Mouse (Mus musculus): ENCODE data around the gene Phf7.

Gene Phf7

DNA sequence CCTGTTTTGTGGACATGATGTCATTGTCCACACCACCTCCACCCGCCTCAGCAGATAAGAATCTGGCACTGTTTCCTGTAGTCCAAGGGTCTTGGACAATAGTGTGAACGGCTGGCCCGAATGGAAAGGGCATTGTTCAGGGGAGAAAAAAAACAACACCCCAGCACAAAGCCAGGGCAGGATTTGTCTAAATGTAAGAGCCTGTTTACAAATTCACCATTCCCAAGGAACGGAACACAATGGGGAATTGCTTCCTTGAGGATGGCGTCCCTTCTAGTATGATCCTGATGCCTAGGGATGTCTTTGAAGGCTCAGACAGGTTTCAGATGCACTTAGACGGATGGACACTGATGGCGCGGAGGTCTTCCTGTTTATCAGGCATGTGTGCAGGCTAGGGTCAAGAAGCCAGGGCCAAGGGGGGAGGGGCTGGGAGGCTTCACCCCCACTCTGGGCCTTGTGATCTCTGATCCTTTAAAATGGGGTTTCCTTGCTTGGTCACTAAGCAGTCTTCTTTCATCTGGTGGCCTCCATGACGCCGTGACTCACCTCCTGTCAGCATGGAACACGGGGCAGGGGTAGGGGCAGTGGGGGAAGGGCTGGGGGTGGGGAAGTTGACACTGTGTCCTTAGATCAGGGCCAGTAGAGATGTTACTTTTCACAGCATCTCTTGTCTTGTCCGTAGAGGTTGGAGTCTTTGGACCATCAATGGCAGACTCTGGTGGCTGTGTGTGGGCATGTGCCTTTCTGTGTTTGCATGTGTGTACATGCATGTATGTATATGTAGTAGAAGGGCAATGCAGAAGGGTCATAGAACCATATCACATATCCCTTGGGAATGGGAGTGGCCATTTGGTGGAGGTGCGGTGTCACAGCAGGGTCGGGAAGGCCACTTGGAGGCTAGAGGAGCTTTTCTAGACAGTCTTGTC is 17.8 kb downstream of the Phf7 start:
- no peak for ATAC-seq (ENCODE audit: low TSS enrichment)

DNA sequence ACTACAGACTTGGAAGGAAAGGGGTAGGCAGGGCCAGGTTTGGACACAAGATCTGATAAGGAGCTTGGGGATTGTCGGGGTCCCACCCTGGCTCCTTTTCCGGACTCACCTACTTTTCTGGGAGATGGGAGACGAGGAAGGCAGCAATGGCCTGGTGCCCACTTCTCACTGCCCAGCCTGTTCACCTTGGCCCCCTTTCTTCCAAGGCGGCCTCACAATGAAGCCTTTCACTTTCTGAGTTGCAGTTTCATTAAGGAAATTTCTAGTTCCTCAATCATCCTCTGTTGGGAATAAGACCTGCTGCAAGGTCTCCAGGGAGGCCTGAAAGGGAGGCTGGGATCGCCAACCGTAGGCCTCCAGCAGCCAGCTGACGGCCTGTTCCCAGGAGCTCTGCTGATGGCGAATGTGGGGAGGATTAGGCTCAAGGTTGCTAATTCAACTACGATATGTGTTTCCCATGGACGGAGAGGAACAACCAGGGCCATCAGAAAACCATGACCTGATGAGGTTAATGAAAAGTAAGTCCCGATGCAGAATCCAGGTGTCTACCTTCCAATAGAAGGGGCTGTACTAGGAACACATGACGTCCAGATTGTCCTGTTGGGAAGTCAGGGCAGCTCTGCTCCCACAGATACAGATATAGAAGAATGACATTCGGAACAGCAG is 18.6 kb downstream of the Phf7 start:
- no peak for ATAC-seq (ENCODE audit: low TSS enrichment)

DNA sequence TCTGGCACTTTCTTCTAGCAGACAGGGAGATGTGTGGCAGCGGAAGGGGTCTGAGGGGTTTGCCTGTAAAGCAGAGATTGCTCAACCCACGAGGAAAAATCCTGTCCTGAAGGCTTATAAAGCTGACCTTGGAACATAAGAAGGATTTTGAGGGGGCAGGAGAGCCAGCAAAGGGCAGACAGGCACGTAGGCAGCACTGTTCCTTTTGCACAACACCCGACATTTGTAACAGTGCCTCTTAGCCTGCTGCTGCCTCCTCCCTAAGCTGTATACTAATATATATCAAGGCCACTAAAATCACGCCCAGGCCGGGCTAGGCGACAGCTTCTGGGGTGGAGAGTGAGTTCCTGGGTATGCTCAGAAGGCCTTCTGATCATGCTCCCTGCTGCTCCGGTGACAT is 20.7 kb downstream of the Phf7 start:
- ATAC-seq (ENCODE audit: low TSS enrichment): no peak

DNA sequence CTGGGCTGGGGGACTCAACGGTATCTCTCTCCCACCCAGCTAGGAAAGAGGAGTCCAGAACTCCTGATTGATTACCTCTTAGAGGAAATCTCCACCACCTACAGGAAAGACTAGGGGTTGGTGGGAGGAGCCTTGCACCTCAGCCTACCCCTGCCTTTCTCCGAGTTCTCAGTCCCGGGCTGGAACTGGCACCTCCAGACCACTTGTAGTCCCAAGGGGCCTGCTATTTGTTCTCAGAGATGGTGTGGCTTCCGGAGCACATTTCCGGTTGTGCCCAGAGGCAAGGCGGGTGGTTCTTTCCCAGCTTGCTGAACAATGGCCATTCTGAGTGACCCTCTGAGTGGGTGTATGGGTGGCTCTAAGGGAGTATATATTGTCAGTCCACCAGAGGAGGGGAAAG is 22.9 kb downstream of the Phf7 start:
- no peak for ATAC-seq (ENCODE audit: low TSS enrichment)

DNA sequence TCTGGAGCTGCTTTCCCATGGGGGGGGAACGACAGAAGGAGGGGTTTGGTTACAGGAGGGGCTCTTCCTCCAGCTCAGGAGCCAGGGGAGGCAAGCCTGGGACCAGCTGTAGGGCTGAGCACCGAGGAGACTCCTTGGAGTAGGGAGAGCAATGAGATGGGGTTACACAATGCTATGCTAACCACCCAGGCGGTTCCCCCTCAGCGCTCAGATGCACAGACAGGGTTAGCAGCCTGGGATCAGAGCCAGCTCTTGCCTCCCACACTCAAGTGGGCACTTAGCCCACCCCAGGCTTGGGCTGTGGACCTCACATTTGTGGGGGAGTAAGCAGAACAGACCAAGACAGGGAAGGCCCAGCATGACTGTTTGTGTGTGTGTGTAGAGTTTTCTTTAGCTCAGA is 24.1 kb downstream of the Phf7 start:
- ATAC-seq (ENCODE audit: low TSS enrichment): peak; percentile 88

DNA sequence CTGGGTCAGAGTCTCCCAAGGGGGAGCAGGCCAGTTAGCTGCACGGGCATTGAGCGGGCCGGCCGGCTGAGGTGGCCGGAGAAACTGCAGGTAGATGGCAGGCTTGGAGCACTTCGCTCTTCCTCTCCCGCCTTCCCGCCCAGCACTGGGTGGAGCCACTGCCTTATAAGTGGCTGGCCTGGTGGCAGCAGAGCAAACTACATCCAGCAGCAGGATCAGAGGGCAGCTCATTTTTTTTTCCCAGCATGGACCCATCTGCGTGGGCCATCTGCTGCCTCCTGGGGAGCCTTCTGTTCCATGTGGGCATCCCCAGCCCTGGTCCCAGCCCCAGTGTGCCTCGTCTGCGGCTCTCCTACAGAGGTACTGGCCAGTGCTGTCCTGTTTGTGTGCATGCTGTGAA is 33.5 kb downstream of the Phf7 start, which contains the start of gene Sema3g:
TSS of gene Sema3g (plus strand) at position 195 of the 400 bp plus-strand sequence.
- ATAC-seq (ENCODE audit: low TSS enrichment): no peak

DNA sequence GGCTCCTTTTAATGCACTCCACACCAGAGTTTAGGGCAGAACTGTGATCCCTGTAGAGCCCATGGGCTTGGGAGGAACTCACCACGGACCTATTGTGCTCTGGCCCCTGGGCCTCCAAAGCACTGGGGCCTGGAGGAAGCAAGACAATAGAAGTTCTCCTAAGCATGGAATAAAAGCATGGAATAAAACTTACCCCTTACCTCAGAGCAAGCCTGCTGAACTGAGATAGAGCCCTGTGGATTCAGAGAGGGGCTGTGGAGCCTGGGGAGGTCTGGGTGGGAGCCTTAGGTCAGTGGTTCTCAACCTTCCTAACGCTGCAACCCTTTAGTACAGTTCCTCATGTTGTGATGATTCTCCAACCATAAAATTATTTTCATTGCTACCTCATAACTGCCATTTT is 34.3 kb downstream of the Phf7 start, which contains the start of gene Nisch:
TSS of gene Nisch (minus strand) at position 101 of the 400 bp plus-strand sequence.
- no peak for ATAC-seq (ENCODE audit: low TSS enrichment)

DNA sequence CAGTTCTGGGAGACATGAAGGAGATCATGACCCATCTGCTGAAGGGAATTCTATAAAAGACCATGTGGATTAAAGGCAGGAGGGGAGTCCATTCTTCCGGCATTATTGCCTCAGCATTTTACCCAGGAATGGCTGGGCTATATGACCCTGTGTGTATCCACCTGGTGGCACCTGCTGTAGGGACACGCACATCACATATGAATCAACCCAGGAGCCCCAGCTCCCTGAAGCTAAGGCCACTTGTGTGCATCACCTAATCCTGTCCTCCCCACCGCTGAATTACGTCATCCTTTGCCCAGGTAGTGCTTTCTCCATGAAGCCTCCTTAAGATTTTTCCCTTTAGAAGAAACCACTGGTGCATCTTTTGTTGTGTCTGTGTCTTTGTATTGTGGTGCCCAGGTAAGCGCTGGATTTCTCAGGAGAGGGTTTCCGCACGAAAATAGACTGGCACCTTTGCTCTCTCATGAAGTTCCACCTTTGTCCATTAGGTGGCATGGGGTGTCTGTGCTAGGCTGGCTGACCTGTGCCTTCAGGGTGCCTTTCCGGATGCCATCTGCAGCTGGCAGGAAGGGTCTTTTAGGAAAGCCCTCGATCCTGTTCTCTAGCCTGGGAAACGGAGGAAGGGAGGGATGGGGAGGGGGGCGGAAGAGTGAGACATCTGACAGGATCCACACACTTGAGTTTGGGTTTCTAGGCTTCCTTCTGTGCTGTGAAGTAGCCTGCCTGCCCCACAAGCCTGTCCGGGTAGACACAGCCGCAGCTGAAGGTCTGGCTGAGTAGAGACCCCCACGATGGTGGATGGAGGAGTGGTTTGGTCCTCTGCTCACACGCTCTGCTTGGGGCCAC is 35.7 kb downstream of the Phf7 start:
- peak; percentile 75 for ATAC-seq (ENCODE audit: low TSS enrichment)

DNA sequence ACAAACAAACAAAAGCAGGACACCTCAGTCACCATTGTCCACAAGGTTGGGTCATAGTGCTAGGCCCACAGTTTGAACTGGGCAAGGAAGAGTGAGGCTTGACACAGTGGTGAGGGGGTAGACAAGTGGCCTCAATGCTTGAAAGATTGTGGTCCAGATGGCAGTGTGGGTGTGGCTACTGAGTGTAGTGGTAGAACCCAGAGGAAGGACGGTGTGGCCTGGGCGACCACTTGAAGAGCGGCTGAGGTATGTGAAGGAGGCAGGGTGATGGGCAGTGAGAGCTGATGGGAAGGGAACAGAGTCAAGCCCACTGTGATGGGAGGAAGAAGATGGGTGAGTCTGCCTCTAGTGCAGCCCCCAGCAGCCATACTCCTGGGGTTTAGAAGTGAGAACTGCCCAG is 36.4 kb downstream of the Phf7 start:
- no peak for ATAC-seq (ENCODE audit: low TSS enrichment)

DNA sequence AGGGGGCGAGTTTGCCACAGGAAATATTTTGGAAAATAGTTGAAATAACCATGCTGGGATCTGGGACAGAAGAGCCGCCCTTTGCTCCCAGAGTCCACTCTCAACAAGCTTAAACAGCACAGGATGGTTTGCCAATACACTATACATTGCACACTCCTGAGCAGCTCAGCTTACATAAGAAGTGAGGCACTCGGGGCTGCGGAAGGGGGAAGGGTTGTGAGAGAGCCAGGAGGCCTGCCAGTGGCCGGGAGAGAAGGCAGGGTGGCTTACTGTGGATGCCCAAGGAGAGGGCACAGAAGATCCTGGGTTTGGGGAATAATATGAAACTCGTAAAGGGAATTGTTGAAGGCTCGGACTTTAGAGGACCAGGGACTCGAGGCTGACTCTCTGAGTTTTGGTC is 37.2 kb downstream of the Phf7 start:
- no peak for ATAC-seq (ENCODE audit: low TSS enrichment)

DNA sequence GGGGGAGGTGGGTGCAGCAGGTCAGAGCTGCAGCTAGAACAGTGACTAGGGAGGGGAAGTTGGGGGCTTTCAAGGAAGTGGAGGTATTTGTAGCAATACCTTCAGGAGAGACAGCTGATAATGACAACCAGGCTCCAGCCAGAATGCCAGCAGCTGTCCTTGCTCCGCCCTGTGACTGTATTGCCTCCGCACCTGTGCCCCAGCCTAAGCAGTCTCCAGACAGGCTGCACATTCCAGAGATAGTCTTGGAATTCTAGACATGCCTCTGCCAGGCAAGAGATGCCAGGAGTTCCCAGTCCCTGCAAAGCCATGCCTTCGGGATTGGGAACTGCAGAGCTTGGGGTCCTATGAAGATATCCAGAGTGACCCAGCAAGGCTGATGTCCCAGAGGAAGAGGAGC is 38.6 kb downstream of the Phf7 start:
- no peak for ATAC-seq (ENCODE audit: low TSS enrichment)

DNA sequence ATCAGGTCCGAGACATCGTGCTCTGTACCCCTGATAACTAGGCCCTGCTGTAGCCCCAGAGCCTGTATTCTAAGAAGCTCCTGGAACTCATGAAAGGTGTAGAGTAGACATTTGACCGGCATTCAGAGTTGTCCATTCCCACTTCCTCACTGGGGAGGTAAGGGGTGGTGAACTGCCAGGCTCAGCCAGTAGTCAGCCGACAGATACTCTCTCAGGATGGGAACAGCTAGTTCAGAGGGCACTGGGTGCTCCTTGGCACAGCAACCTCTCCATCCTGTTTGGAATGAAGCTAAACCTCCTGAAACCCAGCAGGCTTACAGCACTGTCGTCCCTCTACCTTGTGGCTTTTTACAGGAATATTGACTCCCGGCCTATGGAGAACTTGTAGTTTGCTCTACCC is 39.3 kb downstream of the Phf7 start:
- ATAC-seq (ENCODE audit: low TSS enrichment): no peak

DNA sequence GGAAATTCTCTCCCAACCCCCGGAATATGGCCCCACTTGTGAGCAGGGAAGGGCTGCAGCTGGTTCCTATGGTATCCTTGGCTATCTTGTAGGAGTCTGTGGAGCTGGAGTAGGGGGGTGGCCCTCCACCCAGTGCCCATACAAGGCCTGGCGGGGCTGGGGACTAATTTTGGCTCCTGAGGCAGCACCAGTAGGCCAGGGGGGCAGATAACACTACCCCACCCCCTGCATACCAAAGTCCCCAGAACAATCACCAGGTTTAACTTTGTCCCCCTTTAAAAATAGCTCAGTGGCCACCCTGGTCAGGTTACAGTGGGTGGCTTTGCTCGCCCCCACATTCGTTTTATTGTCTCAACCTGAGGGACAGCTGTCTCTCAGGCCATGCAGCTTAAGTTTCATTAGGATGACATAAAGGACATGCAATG is 42.0 kb downstream of the Phf7 start:
- no peak for ATAC-seq (ENCODE audit: low TSS enrichment)

DNA sequence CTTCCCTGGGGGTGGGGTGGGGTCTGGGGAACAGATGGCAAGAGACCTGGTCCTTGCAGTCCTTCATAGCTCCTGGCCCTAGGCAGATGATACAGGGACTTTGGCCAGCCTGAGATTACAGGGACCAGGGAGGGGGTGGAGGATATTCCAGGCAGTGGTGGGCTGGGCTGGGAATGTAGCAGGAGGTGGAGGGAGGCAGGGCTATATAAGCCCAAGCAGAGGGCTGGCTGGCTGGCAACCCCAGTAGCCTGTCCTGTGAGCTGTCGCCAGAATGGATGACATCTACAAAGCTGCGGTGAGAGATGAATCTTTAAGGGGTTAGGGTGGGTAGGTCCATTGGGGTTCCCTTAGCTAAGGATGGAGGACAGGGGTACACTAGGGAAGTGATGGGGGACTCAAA is 43.0 kb downstream of the Phf7 start, which contains the start of gene Tnnc1:
TSS of gene Tnnc1 (plus strand) at position 229 of the 400 bp plus-strand sequence.
- ATAC-seq (ENCODE audit: low TSS enrichment): no peak

DNA sequence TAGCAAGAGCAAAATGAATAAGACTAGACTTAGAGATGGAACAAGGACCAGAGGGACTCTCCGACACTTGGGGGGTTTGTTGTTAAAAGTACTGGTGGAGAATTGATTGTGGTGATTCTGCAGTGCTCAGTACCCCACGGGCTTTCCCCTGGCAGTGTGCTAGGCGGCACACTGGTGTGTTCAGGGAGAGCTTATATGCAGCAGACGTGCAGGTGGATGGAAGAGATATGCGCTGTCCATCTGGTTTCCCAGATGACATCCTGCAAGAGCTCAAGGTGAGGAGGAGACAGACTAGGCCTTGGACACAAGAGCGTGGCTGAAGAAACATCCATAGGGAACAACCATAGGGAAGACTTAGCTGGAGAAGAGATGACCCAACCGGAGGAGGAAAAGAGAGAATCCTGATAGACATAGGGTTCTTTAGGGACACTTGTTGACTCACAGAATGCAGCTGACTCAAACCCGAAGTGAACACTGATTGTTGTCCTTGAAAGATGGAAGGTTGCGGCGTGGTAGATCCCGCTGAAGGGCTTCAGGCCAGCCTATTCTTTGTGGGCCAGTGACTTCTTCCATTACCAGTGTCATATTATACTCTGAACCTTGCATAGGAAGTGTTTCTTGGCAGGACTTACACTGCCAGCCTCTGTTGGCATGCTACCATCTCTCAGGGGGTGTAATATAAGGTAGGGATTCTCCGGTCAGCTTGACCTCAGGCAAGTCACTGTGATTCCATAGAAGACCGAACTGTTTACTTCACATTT is 43.9 kb downstream of the Phf7 start:
- ATAC-seq (ENCODE audit: low TSS enrichment): peak; percentile 43

DNA sequence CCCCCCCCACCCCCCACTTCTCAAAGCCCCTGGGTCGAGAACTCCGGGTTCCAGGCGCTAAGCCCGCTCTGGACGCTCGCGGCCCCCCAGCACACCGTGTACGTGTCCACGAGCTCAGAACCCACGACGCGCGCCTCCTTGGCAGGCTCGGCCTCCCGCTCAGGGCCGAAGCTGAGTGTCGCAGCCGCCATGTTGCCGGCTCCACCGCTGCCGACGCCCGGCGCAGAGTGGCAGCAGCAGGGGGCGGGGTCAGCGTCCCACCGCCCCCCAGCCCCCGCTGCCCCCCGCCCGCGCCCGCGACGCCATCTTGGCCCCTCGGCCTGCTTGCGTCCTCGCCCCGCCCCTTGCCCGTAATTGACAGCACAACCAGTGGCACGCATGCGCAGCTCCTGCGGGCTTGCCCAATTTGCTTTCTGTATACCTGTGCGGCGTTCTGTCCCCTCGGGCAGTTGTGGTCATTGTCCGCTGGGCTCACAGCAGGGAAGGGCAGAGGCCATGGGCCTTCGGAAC is 44.6 kb downstream of the Phf7 start:
- peak; percentile 56 for ATAC-seq (ENCODE audit: low TSS enrichment)

DNA sequence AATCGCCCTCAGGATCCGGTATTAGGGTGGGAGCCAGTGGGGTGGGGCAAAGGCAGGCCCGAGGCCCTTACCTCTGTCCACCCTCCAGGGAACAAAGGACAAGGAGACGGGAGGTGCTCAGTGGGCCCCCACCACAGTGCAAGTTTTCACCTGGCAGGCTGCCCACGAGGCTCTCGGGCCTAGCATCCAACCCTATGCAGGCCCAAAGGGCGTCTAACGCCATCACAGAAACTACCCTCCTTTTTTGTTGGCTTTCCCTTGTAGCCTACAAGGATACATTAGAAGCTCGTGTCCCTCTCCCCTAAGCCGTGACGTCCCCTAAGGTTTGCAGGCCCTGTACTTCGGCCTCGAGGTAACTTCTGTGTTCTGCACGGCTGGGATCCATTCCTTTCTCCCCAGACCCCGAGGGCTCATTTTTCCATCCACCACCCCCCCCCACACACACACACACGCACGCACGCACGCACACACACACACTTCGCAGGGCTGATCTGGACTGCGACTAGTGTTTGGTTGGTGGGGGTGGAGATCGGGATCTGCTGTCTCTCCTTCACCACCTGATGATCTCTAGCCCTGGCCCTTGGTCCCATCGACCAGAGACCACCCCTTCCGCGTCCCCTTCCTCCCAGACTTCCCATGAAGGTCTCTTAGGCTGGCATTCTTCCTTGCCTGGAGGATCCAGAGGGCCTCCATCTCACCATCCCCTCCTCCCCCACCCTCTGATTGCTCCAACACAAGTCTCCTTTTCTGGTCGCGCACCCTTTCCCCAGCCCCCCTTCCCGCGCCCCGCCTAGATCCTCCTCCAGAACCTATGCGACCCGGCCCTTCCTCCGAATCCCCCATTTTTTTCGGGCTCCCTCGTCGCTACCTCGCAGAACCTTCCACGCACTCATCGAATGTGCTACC is 45.3 kb downstream of the Phf7 start:
- ATAC-seq (ENCODE audit: low TSS enrichment): peak; percentile 2; the same call in 1 of the 2 replicates

DNA sequence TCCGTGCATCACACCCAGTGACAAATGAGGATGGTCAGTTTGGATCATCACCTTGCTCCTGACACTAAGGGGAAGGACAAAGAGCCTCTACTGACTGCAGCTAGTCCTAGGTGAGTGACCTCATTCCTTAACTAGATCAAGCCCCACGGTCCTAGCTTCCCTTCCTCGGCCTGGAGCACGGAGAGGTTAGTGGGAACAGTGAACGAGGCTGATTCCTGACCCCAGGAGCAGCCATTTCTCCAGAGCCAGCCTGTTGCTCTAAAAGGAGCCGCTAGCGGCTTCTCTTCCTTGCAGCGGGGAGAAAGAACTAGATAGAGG is 45.9 kb downstream of the Phf7 start:
- no peak for ATAC-seq (ENCODE audit: low TSS enrichment)

DNA sequence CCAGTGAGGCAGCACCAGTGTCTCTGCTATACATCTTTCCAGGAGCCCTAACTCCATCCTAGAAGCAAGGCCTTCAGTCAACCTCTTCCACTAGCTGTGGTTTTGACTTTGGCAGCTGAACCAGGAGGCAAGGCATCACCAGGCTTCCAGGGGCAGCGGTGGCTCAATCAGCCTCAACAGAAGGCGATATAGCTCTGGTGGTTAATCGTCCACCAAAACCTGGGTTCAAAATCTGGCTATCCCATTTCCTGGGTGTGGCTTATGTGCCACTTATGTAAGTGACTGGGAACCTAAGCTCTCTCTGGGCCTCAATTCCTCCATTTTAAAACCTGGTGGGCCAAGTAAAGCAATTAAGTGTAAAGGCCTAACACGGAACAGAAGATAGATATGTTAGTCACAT is 46.3 kb downstream of the Phf7 start:
- no peak for ATAC-seq (ENCODE audit: low TSS enrichment)

DNA sequence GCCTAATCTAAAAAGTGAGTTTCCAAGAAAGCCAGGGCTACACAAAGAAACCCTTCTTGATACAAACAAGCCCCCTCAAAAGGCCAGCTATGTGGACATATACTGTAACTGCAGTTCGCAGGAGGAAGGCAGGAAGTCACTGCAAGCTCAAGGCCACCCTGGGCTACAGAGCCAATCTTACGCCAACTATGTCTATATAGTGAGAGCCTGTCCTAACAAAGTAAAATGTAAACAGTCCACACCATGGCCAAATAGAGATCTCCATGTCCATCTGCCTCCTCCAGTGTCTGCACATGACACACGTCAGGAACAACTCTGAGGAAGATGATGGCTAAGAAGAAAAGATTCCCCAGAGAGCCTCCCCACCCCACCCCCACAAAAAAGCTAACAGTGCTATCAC is 51.1 kb downstream of the Phf7 start:
- ATAC-seq (ENCODE audit: low TSS enrichment): no peak

Data from frontal cortex, adult (tissue).